Mouse (Mus musculus) brain, embryonic 18.5 days (tissue): ENCODE results near the gene Cad.
"Not testable (repeated sequence)": the region's sequence is repeated elsewhere in the genome, so short reads cannot be mapped to it uniquely, and the experiment has no call there.

Experiments used
- DNase-seq: peaks from one replicate; pipeline ENCODE4 v3.0.0-alpha.2; 2012; ENCODE audit warnings: low read depth, low spot score

Gene Cad

GRCm38 (mm10) chr5:31054261-31055215 lies at the start of gene Cad:
Gene Cad (plus strand): TSS chr5:31054780.
- peak; percentile 81 for DNase-seq

- no peak for DNase-seq
Measured at GRCm38 (mm10) chr5:31012737-31013136, 41.8 kb upstream of the Cad start.

- DNase-seq: no peak
Measured at GRCm38 (mm10) chr5:31015913-31016312, 38.7 kb upstream of the Cad start.

GRCm38 (mm10) chr5:31021790-31022189 lies 32.8 kb upstream of the Cad start:
- DNase-seq: not testable (repeated sequence)

GRCm38 (mm10) chr5:31022690-31023089 lies 31.9 kb upstream of the Cad start:
- DNase-seq: no peak

- no peak for DNase-seq
Measured at GRCm38 (mm10) chr5:31023254-31023653, 31.3 kb upstream of the Cad start.

GRCm38 (mm10) chr5:31024641-31025040 lies 29.9 kb upstream of the Cad start:
- DNase-seq: no peak

GRCm38 (mm10) chr5:31030926-31031325 lies 23.7 kb upstream of the Cad start:
- DNase-seq: no peak

GRCm38 (mm10) chr5:31031508-31031907 lies 23.1 kb upstream of the Cad start:
- no peak for DNase-seq

- no peak for DNase-seq
Measured at GRCm38 (mm10) chr5:31034669-31035068, 19.9 kb upstream of the Cad start.

- not testable (repeated sequence) for DNase-seq
Measured at GRCm38 (mm10) chr5:31036556-31036955, 18.0 kb upstream of the Cad start.

GRCm38 (mm10) chr5:31038171-31038845 lies 16.3 kb upstream of the Cad start:
- DNase-seq: no peak

- no peak for DNase-seq
Measured at GRCm38 (mm10) chr5:31046416-31046815, 8.2 kb upstream of the Cad start.

GRCm38 (mm10) chr5:31047074-31047473 lies 7.5 kb upstream of the Cad start:
- no peak for DNase-seq

- peak; percentile 96 for DNase-seq
Measured at GRCm38 (mm10) chr5:31047848-31048762, 6.5 kb upstream of the Cad start, which contains the start of gene Atraid. Gene Atraid (plus strand): TSS chr5:31048312.

- DNase-seq: no peak
Measured at GRCm38 (mm10) chr5:31048763-31049641, 5.6 kb upstream of the Cad start, which contains the start of gene Slc5a6. Gene Slc5a6 (minus strand): TSS chr5:31048924.

GRCm38 (mm10) chr5:31050427-31050826 lies 4.2 kb upstream of the Cad start:
- DNase-seq: no peak

GRCm38 (mm10) chr5:31053728-31054127 lies 852 bp upstream of the Cad start:
- DNase-seq: not testable (repeated sequence)

- DNase-seq: no peak
Measured at GRCm38 (mm10) chr5:31055216-31056140, 898 bp downstream of the Cad start.
